Mouse (Mus musculus) neural tube, postnatal 0 days (tissue): ENCODE results near the gene P2ry1. TPM values are rescaled to one million over a fixed set of nuclear protein-coding genes. Genes with fewer than 3 reads are reported as not detected.

Experiments
- polyA plus RNA-seq: library from polyadenylated mRNA; unstranded; fragments of >200 nt; fragmentation: Nextera tagmentation; extraction: Ambion mirVana; gene quantifications from 2 replicates; pipeline ENCODE4 v1.2.1, GENCODE M21; 2015

The P2ry1 gene
- polyA plus RNA-seq = 4.9 and 5.3 TPM in 2 replicates

GRCm38 (mm10) chr3:61002587-61003501 is at the start of gene P2ry1:
TSS of gene P2ry1 (plus strand) at chr3:61002795.

